Mouse (Mus musculus) small intestine, adult 2 months (tissue): ENCODE results near the gene Herc1.

Source experiments
- CTCF ChIP-seq: fragments of 200-500 bp; IDR thresholded peaks from 2 replicates; pipeline ENCODE4 v1.5.1; 2012; ENCODE audit warnings: low read depth, mild to moderate bottlenecking, control low read depth, inconsistent platforms, low read length, moderate library complexity, mixed read lengths; ENCODE audit not compliant: insufficient replicate concordance, insufficient read length; ENCODE audit errors: extremely low read depth
- POLR2A ChIP-seq: fragments of 200-500 bp; IDR thresholded peaks from 2 replicates; pipeline ENCODE4 v1.6.1; 2012; ENCODE audit warnings: low read depth, mild to moderate bottlenecking, control low read depth, inconsistent platforms, low read length, moderate library complexity

DNA sequence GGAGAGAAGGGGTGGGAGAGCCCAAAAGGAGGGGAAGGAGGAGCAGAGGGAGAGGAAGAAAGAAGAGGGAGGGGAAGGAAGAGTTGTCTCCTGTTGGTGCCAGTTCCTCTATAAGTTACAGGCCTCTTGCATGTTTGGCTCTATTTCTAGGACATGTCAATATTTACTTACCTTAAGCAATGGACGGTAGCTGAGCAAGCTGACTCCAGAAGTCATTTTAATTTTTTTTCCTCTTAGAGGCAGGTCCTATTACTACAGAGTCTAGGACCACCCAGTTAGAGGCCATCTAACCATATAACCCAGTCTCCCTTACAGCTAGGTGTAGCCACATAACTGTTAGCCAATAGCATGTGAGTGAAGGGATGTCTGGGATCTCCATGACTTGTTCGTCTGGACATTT lies 18.7 kb upstream of the Herc1 start:
- TF ChIP-seq CTCF = no peak
- no peak for TF ChIP-seq POLR2A
